Mouse (Mus musculus) heart, embryonic 13.5 days (tissue): ENCODE measurements around the gene Rbpj. TPM values are rescaled to one million over a fixed set of nuclear protein-coding genes. Genes with fewer than 3 reads are reported as not detected.
"Not testable (repeated sequence)": the region's sequence is repeated elsewhere in the genome, so short reads cannot be mapped to it uniquely, and the experiment has no call there.

Source experiments
- ATAC-seq: fragments of 200-750 bp; cut with Nextera tagmentation; 2 replicates; pipeline ENCODE4 v1.8.0; 2017; ENCODE audit warnings: moderate TSS enrichment; ENCODE audit not compliant: insufficient number of reproducible peaks, low FRiP score, low TSS enrichment; ENCODE audit errors: extremely low read depth
- H3K27ac ChIP-seq: fragments of 300-500 bp; sonication (generic); replicated peaks from 2 replicates; pipeline ENCODE4 v1.5.1; 2015; ENCODE audit warnings: moderate library complexity, mild to moderate bottlenecking, inconsistent platforms
- H3K27me3 ChIP-seq: fragments of 300-500 bp; sonication (generic); replicated peaks from 2 replicates; pipeline ENCODE4 v1.6.1; 2015; ENCODE audit warnings: mild to moderate bottlenecking, inconsistent platforms
- H3K36me3 ChIP-seq: fragments of 300-500 bp; sonication (generic); 2 replicates; pipeline ENCODE4 v1.6.1; 2015; ENCODE audit warnings: mild to moderate bottlenecking, inconsistent platforms
- H3K4me1 ChIP-seq: fragments of 300-500 bp; sonication (generic); 2 replicates; pipeline ENCODE4 v1.6.1; 2015; ENCODE audit warnings: inconsistent platforms
- H3K4me2 ChIP-seq: fragments of 300-500 bp; sonication (generic); 2 replicates; pipeline ENCODE4 v1.6.1; 2015; ENCODE audit warnings: inconsistent platforms, mild to moderate bottlenecking, moderate library complexity
- H3K4me3 ChIP-seq: fragments of 300-500 bp; sonication (generic); 2 replicates; pipeline ENCODE4 v1.5.1; 2015; ENCODE audit warnings: moderate library complexity, mild to moderate bottlenecking, inconsistent platforms
- H3K9ac ChIP-seq: fragments of 300-500 bp; sonication (generic); 2 replicates; pipeline ENCODE4 v1.6.1; 2015; ENCODE audit warnings: inconsistent platforms, mild to moderate bottlenecking, moderate library complexity
- H3K9me3 ChIP-seq: fragments of 300-500 bp; sonication (generic); 2 replicates; pipeline ENCODE4 v1.6.1; 2016; ENCODE audit warnings: inconsistent platforms
- WGBS: fragments of 180-500 bp; shearing (Covaris S2); methylation state at CpG from one replicate; pipeline ENCODE4 v1.1.7; 2015; ENCODE audit warnings: mixed read lengths; 5-methylcytosine and 5-hydroxymethylcytosine counted together
- polyA plus RNA-seq: library from polyadenylated mRNA; unstranded; fragments of >200 nt; fragmentation: Nextera tagmentation; extraction: Ambion mirVana; gene quantifications from 2 replicates; pipeline ENCODE4 v1.2.1, GENCODE M21; 2015

The Rbpj gene
- polyA plus RNA-seq, 1 experiment from 2014 or later = 19.1 TPM

- Histone ChIP-seq H3K27me3 (no peaks in the 10 kb centered on the region), H3K9me3 (no peaks in the 10 kb centered on the region), H3K9ac (no peak overlapping the region), H3K27ac (no peak overlapping the region), H3K4me2 (no peak overlapping the region), H3K4me1 (peaks cover 8% of the 10 kb centered on the region), H3K36me3 (peaks cover 12% of the 10 kb centered on the region), H3K4me3 (no peak overlapping the region)
- whole genome bisulfite sequencing = 84% methylated on average over 6 of the region's 6 CpGs
- no peak for ATAC-seq
Measured at GRCm38 (mm10) chr5:53657925-53658324, 192.0 kb downstream of the Rbpj start.

GRCm38 (mm10) chr5:53661508-53661907 lies 195.6 kb downstream of the Rbpj start:
- ATAC-seq = no peak
- no peak overlapping the region for H3K4me3 ChIP-seq

GRCm38 (mm10) chr5:53662413-53662812 lies 196.5 kb downstream of the Rbpj start:
- H3K4me2 ChIP-seq = no peak overlapping the region
- H3K9me3 ChIP-seq = no peaks in the 10 kb centered on the region
- H3K36me3 ChIP-seq = no peaks in the 10 kb centered on the region
- no peaks in the 10 kb centered on the region for H3K27me3 ChIP-seq
- ATAC-seq = no peak
- WGBS = 5% methylated on average over 1 of the region's 1 CpGs
- no peak overlapping the region for H3K9ac ChIP-seq
- no peak overlapping the region for H3K4me3 ChIP-seq
- H3K4me1 ChIP-seq = peaks cover 8% of the 10 kb centered on the region
- no peak overlapping the region for H3K27ac ChIP-seq

More at GRCm38 (mm10) chr5:53661508-53661907, 195.6 kb downstream of the Rbpj start:
- peaks cover 8% of the 10 kb centered on the region for H3K4me1 ChIP-seq
- H3K27ac ChIP-seq = no peak overlapping the region
- H3K4me2 ChIP-seq = no peak overlapping the region
- 63% methylated on average over 2 of the region's 2 CpGs for WGBS
- no peaks in the 10 kb centered on the region for H3K27me3 ChIP-seq
- H3K9me3 ChIP-seq = no peaks in the 10 kb centered on the region
- peaks cover 4% of the 10 kb centered on the region; the same call in 1 of the 2 replicates for H3K36me3 ChIP-seq
- no peak overlapping the region for H3K9ac ChIP-seq

- H3K4me3 ChIP-seq = no peak overlapping the region
- H3K4me2 ChIP-seq = no peak overlapping the region
- H3K9me3 ChIP-seq = no peaks in the 10 kb centered on the region
- peaks cover 8% of the 10 kb centered on the region for H3K4me1 ChIP-seq
- no peaks in the 10 kb centered on the region for H3K27me3 ChIP-seq
- no peak for ATAC-seq
- H3K27ac ChIP-seq = no peak overlapping the region
- H3K9ac ChIP-seq = no peak overlapping the region
- H3K36me3 ChIP-seq = no peaks in the 10 kb centered on the region
Measured at GRCm38 (mm10) chr5:53663665-53664064, 197.7 kb downstream of the Rbpj start.

GRCm38 (mm10) chr5:53668021-53668420 lies 202.1 kb downstream of the Rbpj start:
- WGBS = 71% methylated on average over 5 of the region's 5 CpGs
- Histone ChIP-seq H3K4me2 (no peak overlapping the region), H3K9me3 (no peaks in the 10 kb centered on the region), H3K4me3 (no peak overlapping the region), H3K4me1 (peaks cover 8% of the 10 kb centered on the region), H3K27ac (no peak overlapping the region), H3K9ac (no peak overlapping the region), H3K27me3 (no peaks in the 10 kb centered on the region), H3K36me3 (no peaks in the 10 kb centered on the region)
- no peak for ATAC-seq

- H3K27ac ChIP-seq = no peak overlapping the region
- no peak overlapping the region for H3K9ac ChIP-seq
- ATAC-seq = no peak
- no peak overlapping the region for H3K4me3 ChIP-seq
- H3K9me3 ChIP-seq = no peaks in the 10 kb centered on the region
- no peaks in the 10 kb centered on the region for H3K27me3 ChIP-seq
- H3K4me1 ChIP-seq = peaks cover 8% of the 10 kb centered on the region
- WGBS = 78% methylated on average over 10 of the region's 10 CpGs
- no peak overlapping the region for H3K4me2 ChIP-seq
- H3K36me3 ChIP-seq = no peaks in the 10 kb centered on the region
Measured at GRCm38 (mm10) chr5:53670321-53670938, 204.5 kb downstream of the Rbpj start.

GRCm38 (mm10) chr5:53671507-53671906 lies 205.6 kb downstream of the Rbpj start:
- Histone ChIP-seq H3K36me3 (no peaks in the 10 kb centered on the region), H3K4me3 (no peak overlapping the region), H3K4me2 (no peak overlapping the region), H3K9ac (no peak overlapping the region), H3K27ac (no peak overlapping the region), H3K4me1 (peaks cover 8% of the 10 kb centered on the region), H3K27me3 (peaks cover 4% of the 10 kb centered on the region; the same call in 1 of the 2 replicates), H3K9me3 (no peaks in the 10 kb centered on the region)
- no peak for ATAC-seq
- WGBS = 40% methylated on average over 4 of the region's 4 CpGs

GRCm38 (mm10) chr5:53672352-53672751 lies 206.4 kb downstream of the Rbpj start:
- no peak overlapping the region for H3K4me3 ChIP-seq
- H3K27ac ChIP-seq = no peak overlapping the region
- peaks cover 8% of the 10 kb centered on the region for H3K4me1 ChIP-seq
- no peak overlapping the region for H3K9ac ChIP-seq
- H3K27me3 ChIP-seq = peaks cover 6% of the 10 kb centered on the region; the same call in 1 of the 2 replicates
- H3K36me3 ChIP-seq = no peaks in the 10 kb centered on the region
- no peak for ATAC-seq
- H3K9me3 ChIP-seq = no peaks in the 10 kb centered on the region
- no peak overlapping the region for H3K4me2 ChIP-seq
- WGBS = 23% methylated on average over 5 of the region's 5 CpGs

- H3K9ac ChIP-seq, H3K4me2 ChIP-seq, H3K9me3 ChIP-seq, H3K27ac ChIP-seq, H3K36me3 ChIP-seq, ATAC-seq, H3K4me3 ChIP-seq, H3K4me1 ChIP-seq: not testable (repeated sequence)
- peaks cover 13% of the 10 kb centered on the region for H3K27me3 ChIP-seq
- WGBS = 75% methylated on average over 6 of the region's 6 CpGs
Measured at GRCm38 (mm10) chr5:53673493-53674150, 207.7 kb downstream of the Rbpj start.

- ATAC-seq = no peak
- no peaks in the 10 kb centered on the region for H3K36me3 ChIP-seq
- peaks cover 5% of the 10 kb centered on the region for H3K4me1 ChIP-seq
- H3K4me2 ChIP-seq = no peak overlapping the region
- H3K4me3 ChIP-seq = no peak overlapping the region
- H3K9me3 ChIP-seq = no peaks in the 10 kb centered on the region
- no peak overlapping the region for H3K9ac ChIP-seq
- H3K27me3 ChIP-seq = peaks cover 22% of the 10 kb centered on the region
- 73% methylated on average over 8 of the region's 8 CpGs for WGBS
- no peak overlapping the region for H3K27ac ChIP-seq
Measured at GRCm38 (mm10) chr5:53676671-53677070, 210.7 kb downstream of the Rbpj start.

GRCm38 (mm10) chr5:53678036-53678767 lies 212.2 kb downstream of the Rbpj start:
- 38% methylated on average over 13 of the region's 13 CpGs for whole genome bisulfite sequencing
- H3K36me3 ChIP-seq = no peaks in the 10 kb centered on the region
- H3K4me3 ChIP-seq = no peak overlapping the region
- ATAC-seq = no peak
- peaks cover 29% of the 10 kb centered on the region for H3K27me3 ChIP-seq
- H3K9me3 ChIP-seq = no peaks in the 10 kb centered on the region; the same call in 1 of the 2 replicates
- H3K27ac ChIP-seq = no peak overlapping the region
- H3K4me2 ChIP-seq = no peak overlapping the region
- H3K9ac ChIP-seq = no peak overlapping the region
- peaks cover 3% of the 10 kb centered on the region; the same call in 1 of the 2 replicates for H3K4me1 ChIP-seq
